Mouse (Mus musculus) c-Kit-positive CD71-positive TER-119-negative erythroid progenitor cells, embryonic 14.5 days (primary cell): ENCODE data around the gene Smim24.

Experiments used
- DNase-seq: peaks from one replicate; pipeline ENCODE4 v3.0.0-alpha.2; 2013; ENCODE audit warnings: low read depth

Gene Smim24

GRCm38 (mm10) chr10:81410350-81410749 lies 17.5 kb downstream of the Smim24 start:
- DNase-seq = no peak

- no peak for DNase-seq
These were observed 18.1 kb downstream of the Smim24 start for GRCm38 (mm10) chr10:81410981-81411380.

- DNase-seq = no peak
These were observed 18.9 kb downstream of the Smim24 start for GRCm38 (mm10) chr10:81411471-81412400.

- no peak for DNase-seq
These were observed 19.9 kb downstream of the Smim24 start for GRCm38 (mm10) chr10:81412586-81413309.

GRCm38 (mm10) chr10:81413310-81414261 lies 20.7 kb downstream of the Smim24 start:
- DNase-seq = no peak

- no peak for DNase-seq
These were observed 21.8 kb downstream of the Smim24 start for GRCm38 (mm10) chr10:81414682-81415081.

GRCm38 (mm10) chr10:81415146-81415545 lies 22.3 kb downstream of the Smim24 start:
- DNase-seq = no peak

GRCm38 (mm10) chr10:81415549-81416310 lies 22.9 kb downstream of the Smim24 start:
- DNase-seq = no peak

- DNase-seq = no peak
These were observed 23.9 kb downstream of the Smim24 start for GRCm38 (mm10) chr10:81416581-81417226.

- DNase-seq = no peak
These were observed 24.7 kb downstream of the Smim24 start for GRCm38 (mm10) chr10:81417227-81418215.

GRCm38 (mm10) chr10:81418216-81419070 lies 25.6 kb downstream of the Smim24 start:
- no peak for DNase-seq

- DNase-seq = no peak
These were observed 26.5 kb downstream of the Smim24 start for GRCm38 (mm10) chr10:81419111-81419928.

GRCm38 (mm10) chr10:81420191-81420767 lies 27.4 kb downstream of the Smim24 start:
- DNase-seq = no peak

- DNase-seq = no peak
These were observed 28.4 kb downstream of the Smim24 start for GRCm38 (mm10) chr10:81421041-81421796.

- DNase-seq = no peak
These were observed 28.9 kb downstream of the Smim24 start for GRCm38 (mm10) chr10:81421797-81422100.

GRCm38 (mm10) chr10:81422191-81422590 lies 29.3 kb downstream of the Smim24 start:
- no peak for DNase-seq
